Mouse (Mus musculus): ENCODE data around the gene Zic4.

- TF ChIP-seq GATA1 (IDR thresholded peaks at IDR 0.05; ENCODE audit: low read length) = no peak
- no peak for TF ChIP-seq TAL1 (IDR thresholded peaks at IDR 0.05; ENCODE audit: low read length)
Observed at GRCm38 (mm10) chr9:91379781-91380457, 17.7 kb downstream of the Zic4 start.

Data from erythroblast, embryonic 14.5 days (primary cell).